Mouse (Mus musculus): ENCODE data around the gene Prss12.

Gene Prss12

DNA sequence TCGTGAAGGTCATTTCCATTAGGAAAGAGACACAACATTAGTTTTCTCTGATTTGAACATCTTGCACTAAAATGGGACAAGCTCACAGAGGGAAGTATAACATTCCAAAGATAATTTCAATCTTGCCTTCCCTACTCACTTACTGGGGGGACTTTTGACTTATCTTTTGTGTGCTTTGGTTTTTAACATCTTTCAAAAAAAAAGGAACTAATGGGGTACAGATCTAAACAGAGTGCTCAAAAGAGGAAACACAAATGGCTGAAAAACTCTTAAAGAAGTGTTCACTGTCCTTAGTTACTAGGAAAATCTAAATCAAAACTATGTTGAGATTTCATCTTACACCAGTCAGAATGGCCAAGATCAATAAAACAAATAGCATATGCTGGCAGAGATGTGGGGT lies 90.6 kb downstream of the Prss12 start:
- no peak for DNase-seq

DNA sequence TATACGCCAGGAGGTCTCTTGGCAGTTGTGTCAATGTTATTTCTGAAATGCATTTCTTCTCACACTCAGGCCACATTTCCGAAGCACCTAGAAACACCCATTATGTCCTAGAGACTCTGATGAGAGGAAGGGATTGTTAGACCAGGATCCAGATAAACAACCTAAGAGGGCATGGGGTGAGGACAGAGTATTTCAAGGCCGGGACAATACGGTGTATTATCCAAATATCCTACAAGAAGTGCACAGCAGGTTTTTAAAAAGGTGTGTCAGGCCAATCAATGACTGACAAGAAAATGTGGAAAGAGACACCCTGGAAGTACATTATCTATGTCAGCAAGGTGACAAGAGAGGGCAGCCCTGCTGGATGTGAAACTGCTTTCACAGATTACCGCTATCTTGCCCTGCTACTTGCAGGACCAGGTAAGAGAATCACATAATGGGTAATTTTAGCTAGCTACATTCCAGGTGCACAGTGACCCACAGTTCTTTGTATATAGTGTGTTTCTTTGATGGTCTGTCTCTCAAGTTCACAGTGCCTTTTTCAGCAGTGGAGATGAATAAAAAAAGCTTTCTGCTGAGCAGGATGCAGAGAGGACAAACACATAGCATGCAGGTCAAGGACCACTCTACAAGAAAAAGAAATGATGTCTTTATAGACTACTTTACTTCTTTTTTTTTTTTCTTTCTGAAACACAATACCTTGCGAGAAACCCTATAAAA lies 97.0 kb downstream of the Prss12 start:
- no peak for DNase-seq

DNA sequence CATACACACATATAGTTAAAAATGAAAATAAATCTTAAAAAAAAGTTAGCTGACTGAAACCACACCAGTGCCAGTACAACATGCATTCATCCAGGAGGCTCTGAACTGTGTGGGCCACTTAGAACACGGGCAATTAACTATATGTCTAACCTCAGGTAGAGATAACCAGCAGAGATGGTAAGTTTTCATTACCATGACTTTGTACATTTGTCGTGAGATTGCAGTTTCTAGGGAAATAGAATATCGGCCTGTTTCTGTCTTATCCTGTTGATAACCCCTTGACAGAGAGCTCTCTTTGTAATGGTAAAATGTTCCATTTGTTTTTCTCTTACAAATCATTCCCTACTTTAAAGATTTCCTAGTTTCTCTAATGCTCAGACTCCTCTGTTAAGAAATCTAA lies 103.8 kb downstream of the Prss12 start:
- no peak for DNase-seq

DNA sequence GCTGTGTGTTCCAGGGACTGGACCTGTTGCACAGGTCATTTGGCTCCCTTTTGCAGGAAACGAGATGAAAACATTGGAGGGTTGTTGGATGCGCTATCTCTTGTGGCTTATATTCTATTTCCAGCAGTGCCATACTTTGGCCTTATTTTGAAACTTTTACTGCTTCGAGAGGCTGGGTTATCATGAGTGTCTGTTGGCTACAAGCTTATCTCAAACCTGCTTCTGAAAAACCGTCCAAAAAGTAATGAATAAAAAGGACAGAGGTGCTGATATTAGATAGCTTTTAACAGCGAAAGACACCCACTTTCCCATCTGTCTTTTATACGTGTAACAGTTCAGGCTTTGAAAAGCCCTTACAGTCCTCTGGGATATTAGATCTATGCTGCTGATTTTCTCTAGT lies 107.2 kb downstream of the Prss12 start:
- DNase-seq: no peak

DNA sequence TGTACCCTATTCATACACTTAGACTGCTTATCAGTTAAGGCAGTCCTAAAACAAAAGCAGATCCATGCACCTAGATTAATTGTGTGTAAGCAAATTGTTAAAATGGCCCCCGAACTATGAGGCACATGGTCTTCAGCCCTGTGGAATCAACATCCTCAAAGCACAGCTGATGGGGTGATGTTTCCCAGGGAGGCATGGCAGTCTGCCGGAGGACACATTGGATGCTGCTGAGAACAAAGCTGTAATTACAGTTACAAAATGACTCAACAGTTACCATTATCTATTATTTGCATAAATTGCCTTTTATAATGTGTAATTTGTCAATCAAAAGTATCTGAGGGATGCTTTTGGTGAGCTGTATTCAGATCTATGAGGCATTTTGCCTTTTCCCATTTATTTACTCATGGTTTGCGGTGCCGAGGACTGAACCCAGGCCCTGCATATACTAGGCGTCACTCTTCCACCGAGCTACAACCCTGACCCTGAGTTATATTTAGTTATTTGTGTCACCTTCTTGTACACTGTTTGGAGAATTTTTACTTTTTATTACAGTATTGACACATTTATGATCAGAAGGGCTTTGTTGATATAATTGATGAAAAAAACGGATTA lies 108.6 kb downstream of the Prss12 start:
- no peak for DNase-seq

Data from lung, postnatal 10 days (tissue).